Mouse (Mus musculus) spleen, adult 2 months (tissue): ENCODE measurements at regions not wholly inside any gene's neighbourhood (a gene's known extent, or its start where the extent isn't known, plus 50 kb on each side); places are given as distances from the start of the nearest gene placed in this dataset.

Source experiments
- DNase-seq, 2 experiments: peaks; one replicate each; pipeline versions ENCODE4 v3.0.0 to v3.0.0-alpha.2; 2012 to 2021; ENCODE audit warnings: low spot score in 2 of 2, low read depth in 1 of 2
- H3K27ac ChIP-seq: fragments of 200-500 bp; 2 replicates; pipeline ENCODE4 v1.5.1; 2012; ENCODE audit warnings: low read length, inconsistent platforms; ENCODE audit not compliant: insufficient read depth
- H3K27me3 ChIP-seq: fragments of 200-500 bp; 2 replicates; pipeline ENCODE4 v1.6.1; 2012; ENCODE audit warnings: mild to moderate bottlenecking, moderate library complexity, low read length, inconsistent platforms; ENCODE audit not compliant: control insufficient read depth, insufficient read depth
- H3K36me3 ChIP-seq: fragments of 200-500 bp; 2 replicates; pipeline ENCODE4 v1.6.1; 2012; ENCODE audit warnings: mild to moderate bottlenecking, low read length, inconsistent platforms; ENCODE audit not compliant: control insufficient read depth, insufficient read depth
- H3K4me1 ChIP-seq: fragments of 200-500 bp; 2 replicates; pipeline ENCODE4 v1.6.1; 2011; ENCODE audit warnings: inconsistent platforms; ENCODE audit not compliant: control insufficient read depth, insufficient read depth, insufficient read length
- H3K4me3 ChIP-seq: fragments of 200-500 bp; 2 replicates; pipeline ENCODE4 v1.5.1; 2011; ENCODE audit warnings: mild to moderate bottlenecking, inconsistent platforms; ENCODE audit not compliant: insufficient read depth, insufficient read length; ENCODE audit errors: extremely low read depth
- CTCF ChIP-seq: fragments of 200-500 bp; IDR thresholded peaks from 2 replicates; pipeline ENCODE4 v1.5.1; 2011; ENCODE audit warnings: mild to moderate bottlenecking, inconsistent platforms; ENCODE audit not compliant: insufficient read depth, insufficient read length, insufficient replicate concordance; ENCODE audit errors: extremely low read depth
- POLR2A ChIP-seq: fragments of 200-500 bp; IDR thresholded peaks from 2 replicates; pipeline ENCODE4 v1.6.1; 2011; ENCODE audit warnings: low read depth, low read length, inconsistent platforms
- WGBS: fragments of 180-500 bp; shearing (Covaris S2); methylation state at CpG from one replicate; pipeline ENCODE4 v1.1.7; 2018; 5-methylcytosine and 5-hydroxymethylcytosine counted together

DNA sequence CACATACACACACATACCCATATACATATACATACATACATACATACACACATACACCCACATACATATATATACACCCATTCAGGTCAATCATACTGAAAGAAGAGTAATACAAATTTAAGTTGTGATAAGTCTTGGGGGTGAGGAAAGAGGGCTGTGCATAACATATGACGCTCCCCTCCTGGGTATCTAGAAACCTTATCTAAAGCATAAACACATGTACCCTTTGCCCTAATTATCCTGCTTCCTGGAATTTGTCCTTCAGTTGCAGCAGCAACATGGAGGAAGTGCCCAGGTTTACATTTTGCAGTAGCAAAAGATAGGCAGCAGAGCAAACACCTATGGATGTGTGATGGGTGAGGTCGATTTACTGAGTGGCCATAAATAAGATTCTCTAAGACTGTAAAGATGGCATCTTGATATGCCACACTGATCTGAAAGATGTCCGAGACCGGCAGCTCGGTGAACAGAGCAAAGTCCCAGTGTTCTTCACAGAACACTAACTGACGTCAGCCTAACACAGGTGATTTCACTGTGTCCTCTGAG lies 172.0 kb upstream of the Irf2bp2 start:
- Histone ChIP-seq H3K4me1 (no peaks in the 10 kb centered on the region; the same call in 1 of the 2 replicates), H3K4me3 (no peak overlapping the region), H3K27ac (no peak overlapping the region), H3K36me3 (no peaks in the 10 kb centered on the region), H3K27me3 (no peaks in the 10 kb centered on the region)
- WGBS = 91% methylated on average over 6 of the region's 6 CpGs
- TF ChIP-seq CTCF (no peak), POLR2A (no peak)
- DNase-seq = no peak

DNA sequence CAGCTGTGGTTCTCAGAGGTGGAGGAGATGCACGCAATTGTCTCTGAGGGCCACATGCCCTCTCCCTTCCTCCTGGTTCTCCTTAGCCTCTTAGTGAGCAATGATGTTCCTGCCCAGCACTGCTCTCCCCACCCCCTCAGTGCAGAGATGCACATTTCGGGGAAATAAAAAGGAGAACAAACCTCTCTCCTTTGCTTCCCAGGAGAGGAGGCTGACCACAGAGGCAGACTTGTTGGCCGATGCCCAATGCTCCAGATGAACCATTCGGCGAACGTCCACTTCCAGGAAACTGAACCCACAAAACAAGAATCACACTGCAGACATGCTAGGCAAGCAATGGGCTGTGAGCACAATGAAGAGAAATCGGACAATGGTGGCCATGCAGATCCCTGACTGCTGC lies 169.8 kb upstream of the Irf2bp2 start:
- no peaks in the 10 kb centered on the region for H3K36me3 ChIP-seq
- 34% methylated on average over 7 of the region's 7 CpGs for WGBS
- no peak for DNase-seq
- H3K27me3 ChIP-seq = no peaks in the 10 kb centered on the region
- no peaks in the 10 kb centered on the region; the same call in 1 of the 2 replicates for H3K4me1 ChIP-seq
- no peak for TF ChIP-seq POLR2A
- TF ChIP-seq CTCF = no peak
- H3K27ac ChIP-seq = no peak overlapping the region
- H3K4me3 ChIP-seq = no peak overlapping the region

DNA sequence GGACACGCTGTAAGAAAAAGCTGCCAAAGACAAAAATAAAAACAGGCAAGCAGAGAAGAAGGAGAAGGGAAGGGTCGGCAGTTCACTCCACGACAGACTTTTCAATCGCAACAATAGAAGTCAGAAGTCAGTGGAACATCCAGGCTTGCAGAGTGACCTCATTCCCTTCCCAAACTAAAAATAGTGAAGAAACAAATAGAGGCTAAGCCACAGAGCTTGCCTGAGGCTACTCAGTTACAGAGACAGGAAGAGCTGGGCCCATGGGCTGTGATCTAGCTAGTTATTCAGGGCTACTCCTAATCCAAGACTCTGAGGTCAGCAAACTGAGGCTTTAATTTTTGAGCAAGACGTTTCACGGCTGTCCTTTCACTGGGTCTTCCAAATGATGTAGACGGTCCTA lies 165.9 kb upstream of the Irf2bp2 start:
- no peak for TF ChIP-seq POLR2A
- no peak for TF ChIP-seq CTCF
- no peak overlapping the region for H3K27ac ChIP-seq
- H3K36me3 ChIP-seq = no peaks in the 10 kb centered on the region
- H3K4me3 ChIP-seq = no peak overlapping the region
- DNase-seq = no peak
- H3K4me1 ChIP-seq = peaks cover 19% of the 10 kb centered on the region; the same call in 1 of the 2 replicates
- H3K27me3 ChIP-seq = no peaks in the 10 kb centered on the region
- 69% methylated on average over 7 of the region's 7 CpGs for WGBS

DNA sequence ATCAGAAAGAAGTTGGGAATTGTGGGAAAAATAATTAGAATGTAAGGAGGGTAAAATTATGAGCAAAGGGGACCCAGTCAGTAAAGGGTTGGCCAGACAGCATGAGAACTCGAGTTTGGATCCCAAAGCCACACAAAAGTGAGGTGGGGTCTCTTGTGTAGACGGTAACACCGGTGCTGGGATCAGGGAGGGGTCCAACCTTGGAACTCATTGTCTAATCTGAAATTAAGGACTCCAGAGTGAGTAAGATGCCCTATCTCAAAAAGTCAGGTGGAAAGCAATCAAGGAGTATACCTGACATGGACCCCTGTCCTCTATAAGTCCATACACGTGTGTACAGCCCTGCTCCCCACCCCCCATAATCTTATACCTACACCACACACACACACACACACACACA lies 165.2 kb upstream of the Irf2bp2 start:
- Histone ChIP-seq H3K4me1 (peaks cover 19% of the 10 kb centered on the region; the same call in 1 of the 2 replicates), H3K36me3 (no peaks in the 10 kb centered on the region), H3K27ac (no peak overlapping the region), H3K27me3 (no peaks in the 10 kb centered on the region), H3K4me3 (no peak overlapping the region)
- DNase-seq = no peak
- no peak for TF ChIP-seq POLR2A
- TF ChIP-seq CTCF = no peak
- WGBS = 80% methylated on average over 4 of the region's 4 CpGs

DNA sequence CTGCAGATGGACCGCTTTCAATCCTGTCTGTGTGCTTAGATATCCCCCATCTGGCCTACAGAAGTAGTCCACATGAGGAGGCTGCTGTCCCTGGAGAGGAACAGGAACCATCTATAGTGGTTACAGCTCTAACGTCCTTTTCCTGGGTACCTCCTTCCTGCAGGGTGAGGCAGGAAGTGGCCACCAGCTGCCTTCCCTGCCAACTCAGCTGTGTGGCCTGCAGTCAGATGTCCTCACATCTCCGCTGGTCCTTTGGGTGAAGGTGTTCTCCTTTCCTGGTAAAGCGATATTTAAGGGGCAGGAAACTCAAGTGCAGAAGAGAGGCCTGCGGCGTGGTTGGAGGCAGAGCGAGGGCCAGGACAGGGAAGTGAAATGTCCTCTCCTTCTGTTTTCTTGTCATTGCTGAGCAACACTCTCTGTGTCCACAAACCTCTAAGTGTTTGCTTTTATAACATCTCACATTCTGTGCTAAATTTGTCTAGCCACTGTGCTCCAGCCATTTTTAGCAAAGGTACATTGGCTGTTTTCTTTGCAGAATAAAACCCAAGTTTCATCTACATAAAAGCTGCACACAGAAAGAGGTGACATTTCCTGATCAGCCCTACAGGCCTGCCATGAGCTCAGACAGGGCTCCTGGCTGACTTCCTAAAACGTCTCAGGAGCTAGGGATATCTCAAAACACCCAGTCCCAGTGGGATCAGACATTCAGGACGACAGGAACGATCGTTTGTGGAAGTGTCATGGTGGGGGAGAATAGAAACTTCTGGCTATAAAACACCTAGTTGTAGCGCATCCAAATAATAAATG lies 164.4 kb upstream of the Irf2bp2 start:
- Histone ChIP-seq H3K27me3 (no peaks in the 10 kb centered on the region), H3K4me3 (no peak overlapping the region), H3K36me3 (no peaks in the 10 kb centered on the region), H3K4me1 (peaks cover 19% of the 10 kb centered on the region; the same call in 1 of the 2 replicates), H3K27ac (peak overlapping the region; percentile 68)
- TF ChIP-seq POLR2A = no peak
- 0 out of 2 replicates have a peak, but pooled peaks have one; percentile 3 for TF ChIP-seq CTCF
- 18% methylated on average over 12 of the region's 12 CpGs for WGBS
- DNase-seq = peak; percentile 52 to 61

DNA sequence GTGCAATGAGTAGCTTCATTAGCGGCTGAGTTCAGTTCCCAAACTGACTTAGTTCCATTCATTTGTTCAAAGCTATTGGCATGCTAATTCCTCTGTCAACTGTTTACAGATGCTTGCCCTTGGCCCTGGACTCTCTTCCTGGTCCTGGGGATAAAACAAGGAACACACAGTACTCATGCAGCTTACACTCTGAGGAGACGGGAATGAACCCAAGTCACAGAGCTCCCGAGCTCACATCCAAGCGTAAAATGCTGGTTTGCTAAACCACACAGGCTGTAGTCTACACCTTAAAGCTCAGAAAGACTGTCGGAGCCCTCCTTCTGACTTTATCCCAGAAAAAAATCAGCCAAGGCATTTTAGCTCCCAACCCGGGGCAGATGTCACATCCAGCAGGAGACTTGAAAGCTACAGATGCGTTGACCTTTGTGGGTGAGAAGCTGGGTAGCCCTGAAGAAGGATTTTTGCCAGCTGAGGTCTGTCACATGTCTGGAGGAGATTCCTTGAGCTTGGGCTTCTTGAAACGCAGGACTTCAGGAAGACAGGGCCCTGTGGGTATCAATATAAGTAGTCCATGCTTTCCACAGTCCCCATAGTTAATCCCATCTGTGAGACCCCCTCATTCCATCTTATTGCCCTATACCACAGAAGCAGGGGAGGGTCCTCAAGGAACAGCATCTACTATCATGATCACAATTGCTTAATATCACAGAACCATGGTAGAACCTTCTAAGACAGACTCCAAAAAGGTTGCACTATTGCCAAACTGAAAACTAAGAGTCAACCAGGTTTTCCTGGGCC lies 162.7 kb upstream of the Irf2bp2 start:
- WGBS = 83% methylated on average over 8 of the region's 8 CpGs
- DNase-seq = no peak
- Histone ChIP-seq H3K4me3 (no peak overlapping the region), H3K4me1 (peaks cover 19% of the 10 kb centered on the region; the same call in 1 of the 2 replicates), H3K27me3 (no peaks in the 10 kb centered on the region), H3K27ac (peak overlapping the region; percentile 5; the same call in 1 of the 2 replicates), H3K36me3 (no peaks in the 10 kb centered on the region)
- no peak for TF ChIP-seq CTCF
- no peak for TF ChIP-seq POLR2A
